Mouse (Mus musculus) embryonic facial prominence, embryonic 10.5 days (tissue): ENCODE results near the gene Vmn1r197. TPM values are rescaled to one million over a fixed set of nuclear protein-coding genes. Genes with fewer than 3 reads are reported as not detected.

ENCODE experiments used
- polyA plus RNA-seq: library from polyadenylated mRNA; unstranded; fragments of >200 nt; fragmentation: Nextera tagmentation; extraction: Ambion mirVana; gene quantifications from 2 replicates; pipeline ENCODE4 v1.2.1, GENCODE M21; 2016

Vmn1r197 gene
- polyA plus RNA-seq, 1 experiment from 2014 or later: not detected

Other genes starting within 250 kb of the Vmn1r197 start
- gene Vmn1r188, start 240.1 kb upstream of the Vmn1r197 start, polyA plus RNA-seq: not detected in 2 replicates
- not detected in 2 replicates for gene Vmn1r189, start 218.8 kb upstream of the Vmn1r197 start, polyA plus RNA-seq
- not detected in 2 replicates for gene Vmn1r191, start 140.6 kb upstream of the Vmn1r197 start, polyA plus RNA-seq
- not detected in 2 replicates for gene Vmn1r192, start 133.4 kb upstream of the Vmn1r197 start, polyA plus RNA-seq
- not detected in 2 replicates for gene Vmn1r193, start 101.4 kb upstream of the Vmn1r197 start, polyA plus RNA-seq
- not detected in 2 replicates for gene Vmn1r194, start 80.4 kb upstream of the Vmn1r197 start, polyA plus RNA-seq
- gene Vmn1r195, start 54.1 kb upstream of the Vmn1r197 start, polyA plus RNA-seq: not detected in 2 replicates
- gene Vmn1r196, start 34.7 kb upstream of the Vmn1r197 start, polyA plus RNA-seq: not detected in 2 replicates
- gene Vmn1r198, start 25.8 kb downstream of the Vmn1r197 start, polyA plus RNA-seq: not detected in 2 replicates
- not detected in 2 replicates for gene Vmn1r199, start 55.2 kb downstream of the Vmn1r197 start, polyA plus RNA-seq
- not detected in 2 replicates for gene Vmn1r200, start 65.8 kb downstream of the Vmn1r197 start, polyA plus RNA-seq
- not detected in 2 replicates for gene Vmn1r201, start 147.3 kb downstream of the Vmn1r197 start, polyA plus RNA-seq
- gene Vmn1r202, start 180.8 kb downstream of the Vmn1r197 start, polyA plus RNA-seq: 0.02 TPM in 1 of 2 replicates, not detected in the other
- not detected in 2 replicates for gene Vmn1r203, start 193.5 kb downstream of the Vmn1r197 start, polyA plus RNA-seq
- gene Vmn1r204, start 228.6 kb downstream of the Vmn1r197 start, polyA plus RNA-seq: not detected in 2 replicates